11 mouse cellular contexts compared by ENCODE assay signal in genomic region chr11:79806417-79806816, GRCm38 (mm10).
DNase-seq lines count a peak whose midpoint lies in the region; ATAC-seq and TF ChIP-seq lines count a peak whose summit lies in the region.
"Had no signal": no experiment of that assay in that cellular context is flagged by ENCODE, and none has a peak within 500 bp of the region (broad histone marks: within the 10 kb centered on the region; RNA-seq: fewer than 3 reads in every experiment).

No protein-coding gene starts in this region.

- no peaks in the 10 kb centered on the region for H3K36me3 ChIP-seq in kidney, adult 2 months (ENCODE audit: control insufficient read depth, insufficient read depth, low read length)
- no peaks in the 10 kb centered on the region for H3K36me3 ChIP-seq in embryonic facial prominence, embryonic 11.5 days (replicated peaks; ENCODE audit: control insufficient read depth, insufficient read depth, low read depth, low read length)
- H3K36me3 ChIP-seq in intestine, embryonic 16.5 days (ENCODE audit: control insufficient read depth, insufficient read depth, low read length) = no peaks in the 10 kb centered on the region

- no peak for TF ChIP-seq POLR2A in kidney, adult 2 months (IDR thresholded peaks at IDR 0.05; ENCODE audit: low read depth, low read length)

- no peak overlapping the region for H3K4me3 ChIP-seq in kidney, adult 2 months (ENCODE audit: insufficient read depth, low read depth, low read length)
- no peak overlapping the region for H3K4me3 ChIP-seq in embryonic facial prominence, embryonic 11.5 days (ENCODE audit: low read depth, low read length)
- no peak overlapping the region for H3K4me3 ChIP-seq in intestine, embryonic 16.5 days (ENCODE audit: low read length)
- H3K4me3 ChIP-seq: erythroblast, embryonic 14.5 days; layer of hippocampus, adult 2 months had no signal

- no peak overlapping the region for H3K27ac ChIP-seq in kidney, adult 2 months (ENCODE audit: insufficient read depth, low read depth, low read length)
- peak overlapping the region; percentile 76 for H3K27ac ChIP-seq in embryonic facial prominence, embryonic 11.5 days (replicated peaks; ENCODE audit: low read depth, low read length)
- peak overlapping the region; percentile 71 for H3K27ac ChIP-seq in intestine, embryonic 16.5 days (ENCODE audit: low read length)
- H3K27ac ChIP-seq: layer of hippocampus, adult 2 months; liver, embryonic 14.5 days had no signal

- no peaks in the 10 kb centered on the region for H3K4me1 ChIP-seq in kidney, adult 2 months (ENCODE audit: control insufficient read depth, insufficient read depth, low read length)
- H3K4me1 ChIP-seq in embryonic facial prominence, embryonic 11.5 days (ENCODE audit: control insufficient read depth, insufficient read depth, low read length) = peaks cover 6% of the 10 kb centered on the region
- peaks cover 25% of the 10 kb centered on the region for H3K4me1 ChIP-seq in intestine, embryonic 16.5 days (ENCODE audit: control insufficient read depth, insufficient read depth, low read length)

- H3K27me3 ChIP-seq in kidney, adult 2 months (replicated peaks; ENCODE audit: control insufficient read depth, insufficient read depth, low read length) = no peaks in the 10 kb centered on the region
- no peaks in the 10 kb centered on the region for H3K27me3 ChIP-seq in embryonic facial prominence, embryonic 11.5 days (ENCODE audit: control insufficient read depth, insufficient read depth, low read length)
- no peaks in the 10 kb centered on the region for H3K27me3 ChIP-seq in intestine, embryonic 16.5 days (replicated peaks; ENCODE audit: control insufficient read depth, insufficient read depth, low read length)

- DNase-seq in embryo, embryonic 10.5 days (ENCODE audit: low spot score) = peak; percentile 31
- no peak for DNase-seq in embryo, embryonic 10 days (ENCODE audit: low spot score)
- peak; percentile 22 for DNase-seq in kidney, adult 2 months
- DNase-seq in kidney, adult 18-20 months = no peak
- DNase-seq in embryonic facial prominence, embryonic 11.5 days (ENCODE audit: low spot score) = no peak
- DNase-seq in ovary, adult 18-20 months (ENCODE audit: low spot score) = no peak

- 0 out of 2 replicates have a peak, but pooled peaks have one; percentile 10 for ATAC-seq in embryonic facial prominence, embryonic 11.5 days (replicated peaks; ENCODE audit: insufficient number of reproducible peaks, low FRiP score, low TSS enrichment, low read depth)
- no peak for ATAC-seq in intestine, embryonic 16.5 days
- ATAC-seq in frontal cortex, adult (ENCODE audit: low TSS enrichment) = no peak

- TF ChIP-seq CTCF in kidney, adult 2 months (conservative IDR thresholded peaks at IDR 0.05; ENCODE audit: insufficient read depth, insufficient read length, low read depth, low read length) = no peak

- no peak overlapping the region for H3K9ac ChIP-seq in embryonic facial prominence, embryonic 11.5 days (replicated peaks; ENCODE audit: low read length)
- H3K9ac ChIP-seq in intestine, embryonic 16.5 days (ENCODE audit: low read depth, low read length) = no peak overlapping the region
- H3K9ac ChIP-seq: liver, embryonic 14.5 days had no signal

- no peak overlapping the region; the same call in 1 of the 2 replicates for H3K4me2 ChIP-seq in embryonic facial prominence, embryonic 11.5 days (ENCODE audit: low read depth, low read length)
- no peak overlapping the region for H3K4me2 ChIP-seq in intestine, embryonic 16.5 days (ENCODE audit: low read depth, low read length)

- H3K9me3 ChIP-seq in embryonic facial prominence, embryonic 11.5 days (replicated peaks; ENCODE audit: control insufficient read depth, low read length) = no peaks in the 10 kb centered on the region; the same call in 1 of the 2 replicates
- H3K9me3 ChIP-seq in intestine, embryonic 16.5 days (ENCODE audit: control insufficient read depth, low read length) = no peaks in the 10 kb centered on the region

- WGBS in kidney, adult 2 months = 76% methylated on average over 10 of the region's 10 CpGs
- 46% methylated on average over 10 of the region's 10 CpGs for WGBS in embryonic facial prominence, embryonic 11.5 days
- WGBS in intestine, embryonic 16.5 days = 59% methylated on average over 10 of the region's 10 CpGs

Comparison
In these comparisons a context has a peak if more than half of its experiments do, and no peak if none do; other contexts are left out.
1. DNase-seq: peak in embryo, embryonic 10.5 days (single experiment) and kidney, adult 2 months (single experiment); none in embryo, embryonic 10 days (single experiment), kidney, adult 18-20 months (single experiment), embryonic facial prominence, embryonic 11.5 days (single experiment) and ovary, adult 18-20 months (single experiment).